22 mouse cellular contexts compared by ENCODE assay signal in the genomic region with DNA sequence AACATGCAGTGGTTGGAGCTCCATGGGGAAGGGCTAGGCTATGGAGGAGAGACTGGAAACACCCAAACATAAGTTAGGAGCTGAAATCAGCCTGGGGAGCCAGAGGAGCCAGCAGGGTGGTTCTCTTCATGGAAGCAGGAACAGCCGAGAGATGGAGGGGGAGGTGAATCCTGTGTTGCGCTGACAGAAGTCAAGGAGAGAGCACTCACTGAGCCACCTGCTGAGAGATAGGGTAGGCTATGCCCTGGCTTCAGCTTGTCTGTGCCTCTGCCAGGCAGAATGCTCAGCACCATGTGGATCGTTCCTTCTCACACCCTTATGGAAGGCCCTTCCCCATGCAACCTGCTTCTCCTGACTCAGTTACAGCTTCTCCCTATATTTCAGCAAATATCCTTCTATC. TPM values are rescaled to one million over a fixed set of nuclear protein-coding genes. Genes with fewer than 3 reads are reported as not detected.
A peak's percentile ranks its signal among the peaks of the same experiment; 100 is the strongest.
DNase-seq lines count a peak whose midpoint lies in the region; ATAC-seq and TF ChIP-seq lines count a peak whose summit lies in the region.
"Had no signal": no experiment of that assay in that cellular context is flagged by ENCODE, and none has a peak within 500 bp of the region (broad histone marks: within the 10 kb centered on the region; RNA-seq: fewer than 3 reads in every experiment).

No protein-coding gene starts in this region.

- H3K4me1 ChIP-seq in heart, adult 2 months (ENCODE audit: control insufficient read depth, insufficient read depth, low read length): peaks cover 5% of the 10 kb centered on the region
- peaks cover 75% of the 10 kb centered on the region for H3K4me1 ChIP-seq in heart, embryonic 16.5 days (ENCODE audit: control insufficient read depth, insufficient read depth, low read length)

- no peak for TF ChIP-seq POLR2A in heart, adult 2 months (IDR thresholded peaks at IDR 0.05; ENCODE audit: insufficient read depth, low read depth, low read length)

- no peak overlapping the region for H3K4me2 ChIP-seq in heart, embryonic 16.5 days (ENCODE audit: low read depth, low read length)
- H3K4me2 ChIP-seq: embryonic facial prominence, embryonic 13.5 days; forebrain, embryonic 12.5 days; hindbrain, embryonic 15.5 days had no signal

- H3K9ac ChIP-seq in heart, adult 2 months (ENCODE audit: low read depth, low read length): no peak overlapping the region
- H3K9ac ChIP-seq in heart, embryonic 16.5 days (ENCODE audit: low read length): no peak overlapping the region
- H3K9ac ChIP-seq: embryonic facial prominence, embryonic 13.5 days; forebrain, embryonic 12.5 days; hindbrain, embryonic 15.5 days had no signal

- no peak for TF ChIP-seq CTCF in heart, adult 2 months (IDR thresholded peaks at IDR 0.05)
- no peak for TF ChIP-seq CTCF in left cerebral cortex, adult 2 months (IDR thresholded peaks at IDR 0.05)

- no peaks in the 10 kb centered on the region for H3K9me3 ChIP-seq in heart, embryonic 16.5 days (replicated peaks; ENCODE audit: control insufficient read depth, low read length)
- H3K9me3 ChIP-seq: embryonic facial prominence, embryonic 13.5 days; forebrain, embryonic 12.5 days; hindbrain, embryonic 15.5 days had no signal

- no peak overlapping the region for H3K4me3 ChIP-seq in heart, adult 2 months
- H3K4me3 ChIP-seq in heart, embryonic 16.5 days (ENCODE audit: low read length): no peak overlapping the region
- no peak overlapping the region for H3K4me3 ChIP-seq in left cerebral cortex, adult 2 months
- H3K4me3 ChIP-seq: embryonic facial prominence, embryonic 13.5 days; forebrain, embryonic 12.5 days; hindbrain, embryonic 15.5 days had no signal

- no peak for DNase-seq in heart, adult 2 months
- no peak for DNase-seq in heart, postnatal 4 days
- no peak for DNase-seq in heart, postnatal 10 days
- no peak for DNase-seq in left cerebral cortex, adult 2 months (ENCODE audit: extremely low spot score in 1 of 2, low spot score in 2 of 2)
- DNase-seq in left cerebral cortex, adult 18-20 months (ENCODE audit: low spot score in 2 of 2): no peak
- DNase-seq in brain, adult 2 months (ENCODE audit: low read depth, low spot score): peak; percentile 54
- DNase-seq: adrenal gland, postnatal 14 days; cerebellum, adult 18-20 months; cerebellum, adult 9-11 months; cerebellum, postnatal 36 days; gastrocnemius, postnatal 36 days; kidney, adult 2 months had no signal

- TF ChIP-seq EP300 in heart, adult 2 months (IDR thresholded peaks at IDR 0.05; ENCODE audit: insufficient read depth, low read depth, low read length): no peak

- H3K27me3 ChIP-seq in heart, adult 2 months (ENCODE audit: control insufficient read depth, insufficient read depth, low read length): no peaks in the 10 kb centered on the region
- H3K27me3 ChIP-seq in heart, embryonic 16.5 days (ENCODE audit: control insufficient read depth, insufficient read depth, low read length): no peaks in the 10 kb centered on the region
- H3K27me3 ChIP-seq: CH12.LX; embryonic facial prominence, embryonic 13.5 days; forebrain, embryonic 12.5 days; hindbrain, embryonic 15.5 days; Patski had no signal

- no peaks in the 10 kb centered on the region for H3K36me3 ChIP-seq in heart, adult 2 months (ENCODE audit: control insufficient read depth, insufficient read depth, low read length)
- H3K36me3 ChIP-seq in heart, embryonic 16.5 days (ENCODE audit: control insufficient read depth, insufficient read depth): no peaks in the 10 kb centered on the region
- H3K36me3 ChIP-seq: embryonic facial prominence, embryonic 13.5 days; forebrain, embryonic 12.5 days; hindbrain, embryonic 15.5 days had no signal

- ATAC-seq in heart, embryonic 16.5 days (replicated peaks; ENCODE audit: extremely low read depth, insufficient read depth, low FRiP score): no peak
- ATAC-seq: activated CD4-positive, CD25-positive, alpha-beta regulatory T cell, adult 4 months; forebrain, embryonic 16.5 days; intestine, embryonic 16.5 days; Patski had no signal

- intact Hi-C loops in heart, adult 2 months (cut with DNase I): no loop called here
- intact Hi-C loops in heart, postnatal 10 days (cut with DNase I): no loop called here
- intact Hi-C loops in left cerebral cortex, adult 2 months (cut with DNase I): loop anchor here (2.0 to 5.0 kb wide), 2 partner anchors 17 to 114 kb away; no protein-coding TSS in a partner anchor

- 63% methylated on average over 3 of the region's 3 CpGs for WGBS in heart, adult 2 months
- 53% methylated on average over 3 of the region's 3 CpGs for WGBS in heart, embryonic 16.5 days

- H3K27ac ChIP-seq in heart, adult 2 months: peak overlapping the region; percentile 85
- peak overlapping the region; percentile 95 for H3K27ac ChIP-seq in heart, embryonic 16.5 days (ENCODE audit: low read length)
- peak overlapping the region; percentile 15; the same call in 1 of the 2 replicates for H3K27ac ChIP-seq in left cerebral cortex, adult 2 months
- H3K27ac ChIP-seq: embryonic facial prominence, embryonic 13.5 days; forebrain, embryonic 12.5 days; hindbrain, embryonic 15.5 days had no signal

- H3K79me2 ChIP-seq in heart, adult 2 months (replicated peaks; ENCODE audit: control insufficient read depth, insufficient read depth, low read length): no peaks in the 10 kb centered on the region

RNA-seq across cellular contexts. Expression of gene Camk1g, which starts 36.3 kb away (rescaled TPM):
- under 1 TPM in 1 of 2 experiments, not detected in 1; 0.16 TPM for total RNA-seq in heart, adult 2 months (2021)
- polyA plus RNA-seq in heart, adult 2 months (2012; rRNA removed): 2.8 and 2.9 TPM in 2 replicates
- total RNA-seq in heart, postnatal 4 days (2021): 1 to 10 TPM; 3.9 to 4.1 TPM
- polyA plus RNA-seq in heart, embryonic 16.5 days (2015; fragmentation: Nextera tagmentation; extraction: Ambion mirVana): 13.6 and 16.6 TPM in 2 replicates
- total RNA-seq in heart, postnatal 10 days (2021): 1 to 10 TPM; 1.4 to 1.6 TPM
- total RNA-seq in left cerebral cortex, adult 2 months (2021): 10 to 100 TPM; 41.7 to 47.6 TPM
- total RNA-seq in left cerebral cortex, adult 18-20 months (2021): 10 to 100 TPM; 38.1 to 38.2 TPM
- total RNA-seq: CH12.LX; hematopoietic stem cell, adult 5-6 weeks had no signal
- polyA plus RNA-seq: activated CD4-positive, CD25-positive, alpha-beta regulatory T cell, adult 4 months had no signal

Comparison
In these comparisons a context has a peak if more than half of its experiments do, and no peak if none do; other contexts are left out.
1. H3K27ac ChIP-seq: peak in every context shown above with its lines; median percentile 95 in heart, embryonic 16.5 days; 85 in heart, adult 2 months; 15 in left cerebral cortex, adult 2 months.
2. RNA of gene Camk1g, which starts 36.3 kb away (total RNA-seq): 41.7 to 47.6 TPM in left cerebral cortex, adult 2 months and 38.1 to 38.2 TPM in left cerebral cortex, adult 18-20 months; 3.9 to 4.1 TPM in heart, postnatal 4 days, 1.4 to 1.6 TPM in heart, postnatal 10 days and 0.16 TPM in heart, adult 2 months; every median in the first group is over 4 times any median in the second.